Mouse (Mus musculus) kidney, adult 9 months (tissue): ENCODE results near the gene Itpka.

Experiments used
- DNase-seq: peaks from one replicate; pipeline ENCODE4 v3.0.0; 2022

The Itpka gene

GRCm38 (mm10) chr2:119758101-119758843 is 16.1 kb downstream of the Itpka start:
- no peak for DNase-seq

GRCm38 (mm10) chr2:119758844-119759835 is 17.0 kb downstream of the Itpka start:
- DNase-seq = no peak

GRCm38 (mm10) chr2:119760251-119760650 is 18.1 kb downstream of the Itpka start, which contains the start of gene Ltk:
Gene Ltk, minus strand, starts transcription at chr2:119760431.
- no peak for DNase-seq

GRCm38 (mm10) chr2:119762276-119762675 is 20.1 kb downstream of the Itpka start:
- no peak for DNase-seq

GRCm38 (mm10) chr2:119763924-119764323 is 21.8 kb downstream of the Itpka start:
- no peak for DNase-seq

- no peak for DNase-seq
Measured at GRCm38 (mm10) chr2:119767246-119767645, 25.1 kb downstream of the Itpka start.

- DNase-seq = peak; percentile 75
Measured at GRCm38 (mm10) chr2:119787206-119787883, 45.2 kb downstream of the Itpka start, which contains the start of gene Rpap1. Gene Rpap1, minus strand, starts transcription at chr2:119787537.

GRCm38 (mm10) chr2:119789996-119790395 is 47.9 kb downstream of the Itpka start:
- DNase-seq = no peak

- no peak for DNase-seq
Measured at GRCm38 (mm10) chr2:119797279-119797783, 55.2 kb downstream of the Itpka start, which contains the start of gene Tyro3. Gene Tyro3, plus strand, starts transcription at chr2:119797733.

GRCm38 (mm10) chr2:119798246-119798927 is 56.2 kb downstream of the Itpka start:
- DNase-seq = peak; percentile 45

GRCm38 (mm10) chr2:119799181-119799960 is 57.2 kb downstream of the Itpka start:
- no peak for DNase-seq

GRCm38 (mm10) chr2:119799961-119800550 is 57.9 kb downstream of the Itpka start:
- DNase-seq = no peak
